In the genomic region with DNA sequence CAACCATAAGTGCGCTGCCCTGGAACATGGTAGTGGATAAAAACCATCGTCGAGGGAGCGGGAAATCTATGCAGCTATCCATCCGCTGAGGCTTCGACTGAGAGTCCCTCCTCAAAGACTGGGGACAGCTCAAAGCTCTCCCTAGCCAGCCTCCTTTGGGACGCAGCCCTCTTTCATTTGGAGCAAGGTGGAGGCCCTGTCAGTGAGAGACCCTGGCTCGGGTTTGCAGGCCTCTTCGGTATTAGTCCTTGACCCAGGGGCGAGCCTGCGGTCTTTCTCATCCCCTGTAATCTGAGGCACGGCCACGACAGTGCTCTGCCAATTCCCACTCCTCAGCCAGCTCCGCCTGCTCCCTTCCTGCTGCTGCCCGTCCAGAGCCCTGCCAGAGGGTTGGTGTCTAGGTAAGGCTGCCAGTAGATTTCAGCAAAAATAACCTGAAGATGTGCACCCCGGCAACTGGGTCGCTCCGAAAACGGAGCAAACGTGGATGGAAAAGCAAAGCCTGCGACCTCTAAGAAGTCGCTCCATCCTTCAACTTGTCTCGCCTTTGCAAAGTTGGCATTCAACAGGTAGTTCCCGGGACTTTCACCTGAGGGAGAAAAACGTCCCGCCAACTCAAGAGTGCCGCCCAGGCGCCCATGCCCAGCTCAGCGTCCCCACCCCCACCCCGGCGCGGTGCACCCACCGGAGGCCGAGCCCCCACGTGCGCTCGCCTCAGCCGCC, we compare ENCODE assay signal across 8 mouse cellular contexts. TPM values are rescaled to one million over a fixed set of nuclear protein-coding genes. Genes with fewer than 3 reads are reported as not detected.
DNase-seq lines count a peak whose midpoint lies in the region; ATAC-seq and TF ChIP-seq lines count a peak whose summit lies in the region.

No protein-coding gene starts in this region.

- H3K36me3 ChIP-seq in embryonic facial prominence, embryonic 14.5 days (ENCODE audit: control insufficient read depth, insufficient read depth, low read length), result no peaks in the 10 kb centered on the region
- H3K36me3 ChIP-seq in limb, embryonic 10.5 days, result no peaks in the 10 kb centered on the region
- no peaks in the 10 kb centered on the region for H3K36me3 ChIP-seq in midbrain, embryonic 14.5 days (ENCODE audit: control insufficient read depth, insufficient read depth, low read length)
- H3K36me3 ChIP-seq in stomach, embryonic 16.5 days (ENCODE audit: control insufficient read depth, insufficient read depth, low read length), result no peaks in the 10 kb centered on the region

- H3K9me3 ChIP-seq in embryonic facial prominence, embryonic 14.5 days (ENCODE audit: control insufficient read depth, low read length), result no peaks in the 10 kb centered on the region
- H3K9me3 ChIP-seq in limb, embryonic 10.5 days (replicated peaks), result no peaks in the 10 kb centered on the region
- no peaks in the 10 kb centered on the region for H3K9me3 ChIP-seq in midbrain, embryonic 14.5 days (ENCODE audit: control insufficient read depth, low read length)
- H3K9me3 ChIP-seq in stomach, embryonic 16.5 days (replicated peaks; ENCODE audit: control insufficient read depth, low read length), result no peaks in the 10 kb centered on the region

- H3K27me3 ChIP-seq in embryonic facial prominence, embryonic 14.5 days (replicated peaks; ENCODE audit: control insufficient read depth, insufficient read depth, low read length), result no peaks in the 10 kb centered on the region
- 0 out of 2 replicates have a peak, but pooled peaks cover 11% of the 10 kb centered on the region for H3K27me3 ChIP-seq in limb, embryonic 10.5 days (ENCODE audit: low read depth, poor library complexity, severe bottlenecking)
- no peaks in the 10 kb centered on the region for H3K27me3 ChIP-seq in midbrain, embryonic 14.5 days (ENCODE audit: control insufficient read depth, insufficient read depth, low read length)
- no peaks in the 10 kb centered on the region for H3K27me3 ChIP-seq in stomach, embryonic 16.5 days (ENCODE audit: control insufficient read depth, insufficient read depth, low read length)

- DNase-seq in layer of hippocampus, adult 2 months (ENCODE audit: low spot score in 2 of 2), result no peak
- no peak for DNase-seq in layer of hippocampus, adult 8-10 months (ENCODE audit: low spot score in 2 of 2)
- DNase-seq in T-cell, adult 2 months (ENCODE audit: low spot score), result peak; percentile 35
- DNase-seq in embryonic facial prominence, embryonic 14.5 days (ENCODE audit: low spot score), result no peak
- DNase-seq in heart, postnatal 14 days, result peak; percentile 23 to 25
- peak; percentile 70 for DNase-seq in limb, embryonic 10.5 days (ENCODE audit: low spot score)
- peak; percentile 58 for DNase-seq in midbrain, embryonic 14.5 days

- TF ChIP-seq CTCF in layer of hippocampus, adult 2 months (conservative IDR thresholded peaks at IDR 0.05), result no peak

- intact Hi-C loops in heart, postnatal 14 days (cut with DNase I), result no loop called here

- H3K4me1 ChIP-seq in embryonic facial prominence, embryonic 14.5 days (ENCODE audit: control insufficient read depth, insufficient read depth, low read length), result peaks cover 18% of the 10 kb centered on the region; the same call in 1 of the 2 replicates
- peaks cover 35% of the 10 kb centered on the region for H3K4me1 ChIP-seq in limb, embryonic 10.5 days
- peaks cover 23% of the 10 kb centered on the region for H3K4me1 ChIP-seq in midbrain, embryonic 14.5 days (ENCODE audit: control insufficient read depth, insufficient read depth, low read length)
- peaks cover 24% of the 10 kb centered on the region for H3K4me1 ChIP-seq in stomach, embryonic 16.5 days (ENCODE audit: control insufficient read depth, insufficient read depth, low read length)

- H3K4me3 ChIP-seq in layer of hippocampus, adult 2 months, result peak overlapping the region; percentile 78
- peak overlapping the region; percentile 82 for H3K4me3 ChIP-seq in embryonic facial prominence, embryonic 14.5 days (ENCODE audit: low read depth, low read length)
- H3K4me3 ChIP-seq in limb, embryonic 10.5 days, result peak overlapping the region; percentile 97
- peak overlapping the region; percentile 83 for H3K4me3 ChIP-seq in midbrain, embryonic 14.5 days (replicated peaks; ENCODE audit: low read depth, low read length)
- H3K4me3 ChIP-seq in stomach, embryonic 16.5 days (replicated peaks; ENCODE audit: low read length), result peak overlapping the region; percentile 82

- H3K4me2 ChIP-seq in embryonic facial prominence, embryonic 14.5 days (ENCODE audit: low read depth, low read length), result peak overlapping the region; percentile 95
- H3K4me2 ChIP-seq in midbrain, embryonic 14.5 days (ENCODE audit: low read length), result peak overlapping the region; percentile 95
- peak overlapping the region; percentile 77 for H3K4me2 ChIP-seq in stomach, embryonic 16.5 days (ENCODE audit: low read depth, low read length)

- H3K9ac ChIP-seq in embryonic facial prominence, embryonic 14.5 days (ENCODE audit: low read depth, low read length), result peak overlapping the region; percentile 92
- peak overlapping the region; percentile 74 for H3K9ac ChIP-seq in midbrain, embryonic 14.5 days (replicated peaks; ENCODE audit: low read length)
- peak overlapping the region; percentile 94 for H3K9ac ChIP-seq in stomach, embryonic 16.5 days (ENCODE audit: low read length)

- under 1% methylated on average over 31 of the region's 38 CpGs for WGBS in embryonic facial prominence, embryonic 14.5 days
- WGBS in limb, embryonic 10.5 days, result 1% methylated on average over 38 of the region's 38 CpGs
- under 1% methylated on average over 38 of the region's 38 CpGs for WGBS in midbrain, embryonic 14.5 days
- WGBS in stomach, embryonic 16.5 days, result 1% methylated on average over 38 of the region's 38 CpGs

- ATAC-seq in embryonic facial prominence, embryonic 14.5 days (ENCODE audit: low read depth), result peak; percentile 11; the same call in 1 of the 2 replicates
- ATAC-seq in midbrain, embryonic 14.5 days (ENCODE audit: low FRiP score, low TSS enrichment), result no peak
- no peak for ATAC-seq in stomach, embryonic 16.5 days (ENCODE audit: insufficient read depth, low FRiP score)

- peak overlapping the region; percentile 81 for H3K27ac ChIP-seq in layer of hippocampus, adult 2 months
- H3K27ac ChIP-seq in embryonic facial prominence, embryonic 14.5 days (replicated peaks; ENCODE audit: low read depth, low read length), result peak overlapping the region; percentile 80
- peak overlapping the region; percentile 95 for H3K27ac ChIP-seq in limb, embryonic 10.5 days
- H3K27ac ChIP-seq in midbrain, embryonic 14.5 days (replicated peaks; ENCODE audit: low read depth, low read length), result peak overlapping the region; percentile 64
- peak overlapping the region; percentile 90 for H3K27ac ChIP-seq in stomach, embryonic 16.5 days (ENCODE audit: low read length)

RNA-seq across cellular contexts. Expression of gene Znrf3, which starts 1.0 kb away (rescaled TPM):
- 10 to 100 TPM; 20.2 to 24.1 TPM for total RNA-seq in layer of hippocampus, adult 2 months (2021)
- 10 to 100 TPM; 18.6 to 22.3 (median 20.3) TPM for total RNA-seq in layer of hippocampus, adult 8-10 months (2022)
- 9.2 and 10.2 TPM in 2 replicates for polyA plus RNA-seq in embryonic facial prominence, embryonic 14.5 days (2014; fragmentation: Nextera tagmentation; extraction: Ambion mirVana)
- total RNA-seq in heart, postnatal 14 days (2021), result 10 to 100 TPM; 10.4 to 12.6 TPM
- polyA plus RNA-seq in limb, embryonic 10.5 days (2016; fragmentation: Nextera tagmentation; extraction: Ambion mirVana), result 12.8 and 12.9 TPM in 2 replicates
- polyA plus RNA-seq in midbrain, embryonic 14.5 days (2014; fragmentation: Nextera tagmentation; extraction: Ambion mirVana), result 7.2 and 7.8 TPM in 2 replicates
- polyA plus RNA-seq in stomach, embryonic 16.5 days (2015; fragmentation: Nextera tagmentation; extraction: Ambion mirVana), result 13.3 and 13.9 TPM in 2 replicates

Comparison
In these comparisons a context has a peak if more than half of its experiments do, and no peak if none do; other contexts are left out.
1. DNase-seq: peak in T-cell, adult 2 months (single experiment), heart, postnatal 14 days (2 of 2), limb, embryonic 10.5 days (single experiment) and midbrain, embryonic 14.5 days (single experiment); none in layer of hippocampus, adult 2 months (0 of 2), layer of hippocampus, adult 8-10 months (0 of 2) and embryonic facial prominence, embryonic 14.5 days (single experiment).
2. Peak in every context shown above with its lines, with median percentiles within 50 percentile points of each other: H3K27ac ChIP-seq, H3K4me3 ChIP-seq, H3K4me2 ChIP-seq and H3K9ac ChIP-seq.